Mouse (Mus musculus) forebrain, postnatal 0 days (tissue): Measurements from ENCODE around the gene Tmc3. TPM values are rescaled to one million over a fixed set of nuclear protein-coding genes. Genes with fewer than 3 reads are reported as not detected.

Source experiments
- ATAC-seq: fragments of 200-750 bp; cut with Nextera tagmentation; 2 replicates; pipeline ENCODE4 v1.8.0; 2017; ENCODE audit warnings: mild to moderate bottlenecking, moderate library complexity
- DNase-seq: peaks from one replicate; pipeline ENCODE4 v3.0.0-alpha.2; 2015
- H3K27ac ChIP-seq: fragments of 300-500 bp; sonication (generic); 2 replicates; pipeline ENCODE4 v1.5.1; 2014; ENCODE audit warnings: low read depth, mild to moderate bottlenecking, antibody characterized with exemption, low read length, moderate library complexity, mixed read lengths
- H3K27me3 ChIP-seq: fragments of 300-500 bp; sonication (generic); 2 replicates; pipeline ENCODE4 v1.6.1; 2014; ENCODE audit warnings: mild to moderate bottlenecking, low read length, mixed read lengths; ENCODE audit not compliant: insufficient read depth
- H3K36me3 ChIP-seq: fragments of 300-500 bp; sonication (generic); 2 replicates; pipeline ENCODE4 v1.6.1; 2014; ENCODE audit warnings: mild to moderate bottlenecking, moderate library complexity; ENCODE audit not compliant: insufficient read depth
- H3K4me1 ChIP-seq: fragments of 300-500 bp; sonication (generic); 2 replicates; pipeline ENCODE4 v1.6.1; 2014; ENCODE audit warnings: antibody characterized with exemption; ENCODE audit not compliant: insufficient read depth
- H3K4me2 ChIP-seq: fragments of 300-500 bp; sonication (generic); 2 replicates; pipeline ENCODE4 v1.6.1; 2014; ENCODE audit warnings: low read depth, mild to moderate bottlenecking, moderate library complexity
- H3K4me3 ChIP-seq: fragments of 300-500 bp; sonication (generic); 2 replicates; pipeline ENCODE4 v1.5.1; 2014; ENCODE audit warnings: low read depth, low read length, mixed read lengths
- H3K9ac ChIP-seq: fragments of 300-500 bp; sonication (generic); 2 replicates; pipeline ENCODE4 v1.6.1; 2014; ENCODE audit warnings: mild to moderate bottlenecking
- H3K9me3 ChIP-seq: fragments of 300-500 bp; sonication (generic); 2 replicates; pipeline ENCODE4 v1.6.1; 2016; ENCODE audit warnings: low read length
- CTCF ChIP-seq: sonication (generic); IDR thresholded peaks from 2 replicates; pipeline ENCODE4 v1.5.1; 2016; ENCODE audit warnings: antibody characterized with exemption, control low read depth, low read depth
- WGBS: fragments of 180-500 bp; shearing (Covaris S2); extraction: QIAGEN DNeasy Blood & Tissue Kit; methylation state at CpG from one replicate; pipeline ENCODE4 v1.1.7; 2014; 5-methylcytosine and 5-hydroxymethylcytosine counted together
- polyA plus RNA-seq: library from polyadenylated mRNA; unstranded; fragments of >200 nt; fragmentation: Nextera tagmentation; extraction: Ambion mirVana; gene quantifications from 2 replicates; pipeline ENCODE4 v1.2.1, GENCODE M21; 2015
- total RNA-seq: library from RNA; depleted of rRNA; stranded (reverse); fragments of >200 nt; gene quantifications from 2 replicates; pipeline ENCODE4 v1.2.3, GENCODE M21; 2014

Gene Tmc3
- total and polyA plus RNA-seq, 2 experiments from 2014 or later = 0.08 to 0.24 TPM

DNA sequence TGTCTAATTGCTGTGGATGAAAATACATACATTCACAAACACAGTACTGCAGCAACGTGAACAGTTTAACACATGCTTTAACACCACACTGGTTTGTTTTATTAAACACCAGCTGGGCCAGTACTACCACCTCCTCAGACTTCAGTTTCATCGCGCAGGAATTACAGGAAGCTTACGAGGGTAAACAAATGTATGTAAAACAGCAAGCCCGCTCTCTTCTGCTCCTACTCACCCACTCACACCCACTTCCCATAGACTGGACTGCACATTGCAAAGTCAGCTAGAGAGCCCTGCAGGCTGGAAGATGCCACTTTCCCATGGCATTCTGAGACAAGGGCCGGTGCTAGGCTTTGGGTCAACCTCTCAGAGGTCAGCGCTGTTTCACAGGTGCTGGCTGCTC, 64.1 kb downstream of the Tmc3 start:
- H3K4me1 ChIP-seq = no peaks in the 10 kb centered on the region
- H3K36me3 ChIP-seq = no peaks in the 10 kb centered on the region
- no peak overlapping the region for H3K27ac ChIP-seq
- H3K27me3 ChIP-seq = no peaks in the 10 kb centered on the region
- DNase-seq (no peak), ATAC-seq (0 out of 2 replicates have a peak, but pooled peaks have one; percentile 20)
- no peaks in the 10 kb centered on the region for H3K9me3 ChIP-seq
- no peak overlapping the region for H3K4me3 ChIP-seq
- H3K9ac ChIP-seq = no peak overlapping the region
- no peak for TF ChIP-seq CTCF
- no peak overlapping the region for H3K4me2 ChIP-seq
- 66% methylated on average over 7 of the region's 7 CpGs for WGBS

- TF ChIP-seq CTCF = no peak
- H3K9ac ChIP-seq = no peak overlapping the region
- 92% methylated on average over 5 of the region's 5 CpGs for WGBS
- H3K27me3 ChIP-seq = no peaks in the 10 kb centered on the region
- DNase-seq (no peak), ATAC-seq (no peak)
- H3K27ac ChIP-seq = no peak overlapping the region
- H3K4me2 ChIP-seq = no peak overlapping the region
- no peaks in the 10 kb centered on the region for H3K9me3 ChIP-seq
- no peak overlapping the region for H3K4me3 ChIP-seq
- H3K36me3 ChIP-seq = no peaks in the 10 kb centered on the region
- H3K4me1 ChIP-seq = no peaks in the 10 kb centered on the region
Measured at GRCm38 (mm10) chr7:83650638-83651037, 65.9 kb downstream of the Tmc3 start.

- Histone ChIP-seq H3K4me1 (no peaks in the 10 kb centered on the region), H3K9ac (no peak overlapping the region), H3K27ac (no peak overlapping the region), H3K4me3 (no peak overlapping the region), H3K9me3 (no peaks in the 10 kb centered on the region), H3K27me3 (no peaks in the 10 kb centered on the region), H3K36me3 (no peaks in the 10 kb centered on the region), H3K4me2 (no peak overlapping the region)
- no peak for TF ChIP-seq CTCF
- 81% methylated on average over 5 of the region's 5 CpGs for WGBS
- no peak for DNase-seq
- ATAC-seq = no peak
Measured at GRCm38 (mm10) chr7:83652498-83652897, 67.8 kb downstream of the Tmc3 start.

DNA sequence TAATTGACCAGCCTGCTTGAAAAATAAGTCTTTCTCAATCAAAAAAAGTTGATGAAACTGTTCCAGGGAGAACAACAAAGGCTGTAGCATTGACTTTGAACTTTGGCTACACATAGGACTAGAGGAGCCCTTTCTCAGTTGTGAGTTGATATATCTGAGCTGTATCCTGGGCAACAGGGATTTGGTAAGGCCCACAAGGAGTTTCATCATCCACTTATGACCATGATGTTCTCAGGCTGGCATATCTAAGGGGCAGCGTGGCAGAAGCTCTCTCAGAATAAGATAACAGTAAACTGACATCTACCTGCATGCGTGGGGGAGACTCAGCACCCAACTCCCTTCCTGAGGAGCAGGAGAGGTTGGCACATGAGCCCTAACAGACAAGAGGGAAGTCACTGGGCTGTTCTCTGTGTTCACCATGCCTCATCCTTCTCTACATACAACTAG, 68.9 kb downstream of the Tmc3 start:
- DNase-seq (no peak), ATAC-seq (no peak)
- Histone ChIP-seq H3K4me1 (no peaks in the 10 kb centered on the region), H3K36me3 (no peaks in the 10 kb centered on the region), H3K27me3 (no peaks in the 10 kb centered on the region), H3K9me3 (no peaks in the 10 kb centered on the region), H3K4me2 (no peak overlapping the region), H3K9ac (no peak overlapping the region), H3K4me3 (no peak overlapping the region), H3K27ac (no peak overlapping the region)
- 94% methylated on average over 2 of the region's 2 CpGs for WGBS
- TF ChIP-seq CTCF = no peak

DNA sequence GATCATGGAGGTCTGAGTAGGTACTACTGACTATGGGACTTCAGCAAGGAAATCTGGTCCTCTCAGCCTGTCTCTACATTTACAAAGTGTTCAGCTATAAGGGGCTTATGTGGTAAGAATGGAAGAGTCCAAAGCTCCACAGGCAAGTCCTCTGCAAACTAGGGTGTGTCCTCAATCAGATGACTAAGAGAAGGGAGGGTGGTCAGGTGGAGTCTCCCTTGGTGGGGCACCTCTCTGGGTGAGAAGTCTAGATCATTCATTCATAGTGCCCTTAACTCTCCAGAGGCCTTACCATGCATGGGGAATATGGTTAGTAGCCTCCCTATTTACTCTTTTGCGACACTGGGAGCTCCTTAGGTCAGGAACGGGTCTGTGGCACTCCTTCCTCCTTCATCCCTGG, 69.5 kb downstream of the Tmc3 start:
- Histone ChIP-seq H3K4me3 (no peak overlapping the region), H3K9me3 (no peaks in the 10 kb centered on the region), H3K27ac (no peak overlapping the region), H3K36me3 (no peaks in the 10 kb centered on the region), H3K4me2 (no peak overlapping the region), H3K9ac (no peak overlapping the region), H3K27me3 (no peaks in the 10 kb centered on the region), H3K4me1 (no peaks in the 10 kb centered on the region)
- TF ChIP-seq CTCF = no peak
- ATAC-seq = no peak
- no peak for DNase-seq
- WGBS = 83% methylated on average over 2 of the region's 2 CpGs

DNA sequence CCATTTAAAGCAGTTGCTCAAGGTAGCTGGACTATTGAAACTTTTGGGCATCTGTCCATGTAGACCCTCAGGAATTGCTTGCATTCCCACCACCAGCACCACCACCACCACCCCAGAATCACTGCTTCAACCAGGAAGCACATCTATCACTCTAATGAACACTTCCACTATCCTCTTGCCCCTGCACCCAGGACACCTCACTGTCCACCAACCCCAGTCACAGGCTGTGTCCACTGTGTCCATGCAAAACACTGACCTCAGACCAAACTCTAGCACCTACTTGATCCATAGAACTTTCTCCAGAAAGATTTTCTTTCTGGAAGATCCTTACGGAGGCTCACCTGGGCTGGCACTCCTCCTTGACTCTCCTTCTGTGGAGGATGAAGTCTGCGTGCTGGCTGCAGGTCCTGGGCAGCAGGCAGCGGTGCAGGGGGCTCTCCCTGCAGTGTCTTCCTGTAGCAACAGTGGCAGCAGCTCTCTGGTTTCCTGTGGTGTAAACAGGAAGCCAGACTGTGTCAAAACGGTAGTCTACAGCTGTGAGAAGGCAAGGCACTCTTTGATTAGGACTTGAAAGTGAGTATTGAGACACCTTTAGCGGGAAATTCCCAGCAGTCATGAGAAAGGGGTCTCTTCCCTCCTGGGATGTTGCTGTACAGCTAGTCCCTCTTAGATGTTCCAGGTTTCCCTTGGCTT, 70.4 kb downstream of the Tmc3 start:
- Histone ChIP-seq H3K9ac (no peak overlapping the region), H3K36me3 (no peaks in the 10 kb centered on the region), H3K27me3 (no peaks in the 10 kb centered on the region), H3K4me3 (no peak overlapping the region), H3K9me3 (no peaks in the 10 kb centered on the region), H3K4me1 (no peaks in the 10 kb centered on the region), H3K27ac (no peak overlapping the region), H3K4me2 (no peak overlapping the region)
- no peak for TF ChIP-seq CTCF
- ATAC-seq (no peak), DNase-seq (no peak)
- 77% methylated on average over 5 of the region's 5 CpGs for WGBS

- Histone ChIP-seq H3K9ac (no peak overlapping the region), H3K4me1 (no peaks in the 10 kb centered on the region), H3K9me3 (no peaks in the 10 kb centered on the region), H3K27ac (no peak overlapping the region), H3K4me3 (no peak overlapping the region), H3K4me2 (no peak overlapping the region), H3K27me3 (no peaks in the 10 kb centered on the region), H3K36me3 (no peaks in the 10 kb centered on the region)
- ATAC-seq (no peak), DNase-seq (no peak)
- TF ChIP-seq CTCF = no peak
- WGBS = 56% methylated on average over 1 of the region's 1 CpGs
Measured at GRCm38 (mm10) chr7:83658716-83659115, 74.0 kb downstream of the Tmc3 start.
